Mouse (Mus musculus): Measurements from ENCODE around the gene Nrxn3.

Gene Nrxn3

DNA sequence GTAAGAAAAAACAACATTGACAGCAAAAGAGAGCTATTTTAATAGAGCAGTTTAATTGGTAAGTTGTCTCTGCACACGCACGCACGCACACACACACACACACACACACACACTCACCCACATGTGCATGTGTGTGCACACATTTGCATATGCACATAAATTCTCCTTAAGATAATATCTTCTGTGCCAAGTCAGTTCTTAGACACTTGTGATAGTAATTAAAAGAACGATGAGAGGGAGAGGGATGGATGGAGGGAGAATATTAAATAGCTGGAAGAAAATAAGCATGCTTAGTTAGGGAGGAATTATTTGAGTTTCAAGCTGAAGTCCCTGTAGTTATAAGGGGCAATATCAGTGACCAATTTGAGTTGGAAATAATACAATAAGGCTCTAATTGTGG, 203.6 kb downstream of the Nrxn3 start:
- DNase-seq (ENCODE audit: low spot score): no peak

DNA sequence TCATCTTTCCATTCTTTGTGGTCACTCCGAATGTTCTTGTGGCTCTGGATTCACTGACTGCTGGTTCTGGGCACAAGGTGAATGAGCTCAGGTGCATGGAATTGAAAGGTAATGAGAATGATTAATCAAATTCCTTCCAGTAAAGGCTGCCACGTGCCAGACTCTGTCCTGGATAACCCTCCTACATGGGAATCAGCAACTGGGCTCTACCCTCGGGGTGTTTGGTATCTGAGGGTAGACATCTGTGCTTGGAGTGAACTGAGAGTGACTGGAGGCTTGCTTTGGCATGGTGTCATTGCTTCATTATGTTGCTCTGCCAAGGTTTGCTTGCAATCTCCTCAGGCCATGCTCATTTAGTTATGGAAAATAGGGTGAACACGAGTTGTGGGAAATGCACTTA, 209.0 kb downstream of the Nrxn3 start:
- no peak for DNase-seq (ENCODE audit: low spot score)

DNA sequence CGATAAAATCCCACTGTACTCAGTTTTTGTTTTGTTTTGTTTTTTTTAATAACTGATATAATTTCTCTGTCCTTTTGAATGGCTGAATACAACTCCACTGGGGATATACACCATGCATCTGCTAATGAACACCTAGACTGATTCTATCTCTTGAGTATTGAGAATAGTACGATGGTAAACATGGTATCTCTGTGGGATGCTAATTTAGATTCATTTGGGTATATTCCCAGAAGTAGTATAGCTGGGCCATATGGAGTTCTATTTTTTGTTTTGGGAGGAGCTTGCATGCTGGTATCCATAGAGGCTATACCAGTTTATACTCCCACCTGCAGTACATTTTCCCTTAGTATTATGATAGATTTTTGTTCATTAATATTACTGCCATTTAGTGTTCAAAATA, 217.0 kb downstream of the Nrxn3 start:
- DNase-seq (ENCODE audit: low spot score): no peak

DNA sequence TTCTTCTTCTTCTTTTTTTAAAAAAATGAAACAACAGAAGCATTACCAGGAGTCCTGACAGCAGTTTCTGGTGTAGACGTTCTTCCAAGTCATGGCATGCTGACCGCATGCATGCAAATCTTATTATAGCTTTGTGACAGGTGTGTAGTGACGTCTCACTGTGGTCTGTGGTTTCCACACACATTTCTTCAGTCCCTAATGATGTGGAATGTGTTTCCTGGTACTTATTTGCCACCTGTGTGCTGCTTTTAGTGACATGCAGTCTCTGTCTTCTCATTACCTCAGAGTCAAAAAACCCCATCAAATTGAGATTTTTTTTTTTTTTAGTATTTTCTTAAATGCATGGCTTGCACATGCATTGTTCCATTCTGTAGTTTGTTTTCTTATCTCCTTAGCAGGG, 222.3 kb downstream of the Nrxn3 start:
- no peak for DNase-seq (ENCODE audit: low spot score)

DNA sequence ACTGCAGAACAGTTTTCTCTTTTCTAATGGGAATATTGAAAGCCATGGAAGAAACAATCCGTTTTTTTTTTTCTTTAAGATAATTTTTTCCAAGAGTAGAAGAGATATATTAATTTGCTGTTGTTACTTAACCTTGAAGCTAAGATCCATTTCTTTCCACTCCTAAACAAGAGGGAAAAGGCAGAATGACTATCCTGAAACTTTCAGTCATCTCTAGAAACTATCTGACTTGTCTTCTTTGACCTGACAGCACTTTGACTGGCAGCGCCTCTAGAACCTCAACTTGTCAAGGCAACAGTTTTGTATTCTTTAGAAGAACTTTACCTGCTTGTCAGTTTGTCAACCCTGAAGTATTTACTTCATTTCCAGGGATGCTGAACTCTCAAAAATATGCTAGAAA, 227.2 kb downstream of the Nrxn3 start:
- DNase-seq (ENCODE audit: low spot score): no peak

DNA sequence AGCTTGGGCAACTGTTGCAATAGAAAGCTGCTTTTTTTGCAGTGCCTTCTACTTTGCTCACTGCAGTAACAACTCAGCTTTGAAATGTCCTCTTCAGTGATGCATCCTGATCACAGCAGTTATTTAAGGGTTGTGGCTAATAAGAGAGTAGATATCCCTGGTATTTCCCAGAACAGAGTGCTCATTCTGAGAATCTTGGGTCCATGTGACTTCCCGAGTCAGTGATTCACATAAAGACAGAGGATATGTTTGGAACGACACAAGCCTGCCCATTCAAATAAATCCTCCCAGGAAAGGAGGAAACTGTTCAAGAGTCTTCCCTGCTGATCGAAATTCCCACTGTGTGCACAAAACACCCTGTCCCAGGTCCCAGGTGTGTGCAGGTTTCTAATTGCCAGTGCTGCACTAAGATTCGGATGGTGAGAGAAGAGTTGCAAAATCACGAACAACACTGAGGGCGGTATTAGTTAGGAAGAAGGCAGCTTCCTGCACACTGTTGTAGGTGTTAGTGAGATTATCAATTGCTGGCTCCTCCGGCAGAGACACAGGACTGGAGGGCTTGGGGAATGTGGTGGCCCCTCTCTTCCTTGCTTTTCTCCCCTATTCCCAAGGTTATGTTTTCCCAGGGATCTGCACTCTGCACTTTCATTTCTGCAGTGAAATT, 230.4 kb downstream of the Nrxn3 start:
- DNase-seq (ENCODE audit: low spot score): no peak

DNA sequence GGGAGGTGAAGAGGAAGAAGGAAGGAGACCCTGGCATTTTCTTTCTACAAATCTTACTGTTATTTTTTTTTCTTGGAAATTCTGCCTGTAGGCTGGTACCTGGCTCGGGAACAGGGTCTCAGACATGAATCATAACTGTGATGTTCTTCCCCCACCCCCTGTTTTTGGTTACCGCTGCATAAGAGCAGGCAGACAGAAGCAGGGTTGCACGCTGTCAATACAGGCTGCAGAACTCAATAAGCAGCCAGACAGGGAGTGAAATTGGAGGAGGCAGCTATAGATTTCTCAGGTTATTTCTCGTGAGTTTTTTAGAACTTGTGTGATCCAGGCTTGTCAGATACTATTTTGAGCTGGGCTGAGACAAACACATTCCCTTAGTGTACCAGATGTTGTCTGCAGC, 231.1 kb downstream of the Nrxn3 start:
- no peak for DNase-seq (ENCODE audit: low spot score)

DNA sequence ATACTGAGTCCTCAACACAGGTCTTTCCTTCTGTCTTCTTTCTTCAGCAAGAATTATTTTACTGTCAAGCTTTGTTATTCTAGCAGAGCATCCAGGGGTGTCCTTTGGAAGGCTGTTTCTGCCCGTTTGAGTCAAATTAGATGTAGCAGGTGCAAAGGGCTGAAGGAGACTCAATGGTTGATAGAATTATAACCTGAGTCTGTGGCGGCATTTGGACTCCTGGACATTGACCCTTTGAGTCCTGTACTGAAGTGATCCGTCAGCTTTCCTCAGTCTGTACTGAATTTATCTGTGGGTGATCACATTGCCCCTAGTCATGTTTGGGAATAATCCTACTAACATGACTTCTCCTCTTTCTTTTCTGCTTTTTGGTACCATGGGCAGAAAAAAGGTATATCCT, 234.8 kb downstream of the Nrxn3 start:
- DNase-seq (ENCODE audit: low spot score): no peak

DNA sequence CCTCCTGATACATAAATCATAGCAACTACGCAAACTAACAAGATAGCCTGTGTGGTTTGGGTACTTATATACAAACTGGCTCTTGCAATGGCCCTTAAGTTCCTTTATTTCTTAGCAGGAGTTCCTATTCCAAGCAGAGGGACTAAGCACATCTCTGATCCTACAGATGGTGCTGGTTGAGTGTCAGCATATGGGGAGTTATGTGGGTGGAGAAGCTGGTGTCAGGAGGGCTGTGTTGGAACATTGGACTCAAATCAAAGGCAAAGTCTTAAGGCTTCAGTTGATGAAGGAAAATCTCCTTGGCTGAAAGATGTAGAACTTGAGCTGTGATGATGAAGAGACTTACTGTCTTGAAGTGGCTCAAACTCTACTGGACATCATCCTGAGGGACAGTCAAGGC, 238.1 kb downstream of the Nrxn3 start:
- DNase-seq (ENCODE audit: low spot score): no peak

DNA sequence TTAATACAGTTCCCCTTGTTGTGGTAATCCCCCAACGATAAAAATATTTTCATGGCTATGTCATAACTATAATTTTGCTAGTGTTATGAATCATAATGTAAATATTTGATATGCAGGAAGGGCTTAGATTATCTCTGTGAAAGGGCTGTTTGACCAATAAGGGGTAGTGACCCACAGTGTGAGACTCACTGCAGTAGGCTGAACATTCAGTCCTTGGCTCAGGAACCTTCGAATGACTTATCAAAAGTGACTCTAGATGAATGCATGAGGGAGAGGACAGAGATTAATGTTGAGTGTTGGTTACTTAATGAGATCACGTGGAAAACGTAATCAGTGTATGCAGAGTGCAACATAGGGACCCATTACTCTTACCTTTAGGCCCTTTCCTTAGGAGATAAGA, 243.7 kb downstream of the Nrxn3 start:
- DNase-seq (ENCODE audit: low spot score): no peak

DNA sequence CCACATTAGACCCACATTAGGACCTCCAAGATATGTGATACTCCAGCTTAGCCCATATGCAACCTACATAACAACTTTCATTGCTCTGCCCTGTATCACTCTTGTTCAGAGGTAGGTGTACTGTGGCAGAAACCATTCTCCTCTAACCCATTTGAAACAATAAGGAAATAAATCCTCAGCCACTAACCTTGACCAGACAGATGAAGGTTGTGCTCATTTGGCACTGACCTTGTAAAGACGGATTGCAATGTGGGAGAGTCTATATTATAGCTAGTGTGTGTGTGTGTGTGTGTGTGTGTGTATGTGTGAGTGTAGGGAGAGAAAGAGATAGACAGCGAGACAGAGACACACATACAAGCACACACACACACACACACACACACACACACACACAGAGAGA, 253.9 kb downstream of the Nrxn3 start:
- no peak for DNase-seq (ENCODE audit: low spot score)

DNA sequence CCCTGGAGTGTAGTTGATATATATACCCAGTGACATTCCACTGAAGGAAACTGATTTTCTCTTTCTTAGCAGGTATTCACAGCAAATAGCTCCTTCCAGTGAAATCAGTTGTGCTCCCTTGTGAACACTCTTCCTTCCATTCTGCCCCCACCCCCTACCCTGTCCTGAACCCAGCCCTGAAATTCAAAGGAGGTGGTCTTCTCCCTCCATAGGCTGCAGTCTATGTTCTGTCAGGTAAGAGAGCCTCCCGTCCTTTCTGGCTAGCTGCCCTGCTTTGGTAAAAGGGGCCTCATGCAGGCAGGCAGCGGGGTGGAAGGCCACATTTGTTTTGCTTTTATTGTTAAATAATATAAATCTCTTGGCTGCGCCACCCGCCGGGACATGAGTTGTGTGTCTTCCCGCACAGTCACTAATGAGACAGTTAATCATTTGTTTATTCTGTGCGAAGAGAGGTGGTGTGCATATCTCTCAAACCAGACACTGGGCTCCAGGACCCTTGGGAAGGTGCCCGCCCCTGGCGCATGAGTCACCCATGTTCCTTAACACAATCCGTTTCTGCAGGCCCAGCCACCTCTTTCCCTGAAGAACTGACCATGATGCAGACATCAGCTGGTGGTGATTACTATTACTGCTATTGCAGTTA, 261.1 kb downstream of the Nrxn3 start:
- DNase-seq (ENCODE audit: low spot score): no peak

DNA sequence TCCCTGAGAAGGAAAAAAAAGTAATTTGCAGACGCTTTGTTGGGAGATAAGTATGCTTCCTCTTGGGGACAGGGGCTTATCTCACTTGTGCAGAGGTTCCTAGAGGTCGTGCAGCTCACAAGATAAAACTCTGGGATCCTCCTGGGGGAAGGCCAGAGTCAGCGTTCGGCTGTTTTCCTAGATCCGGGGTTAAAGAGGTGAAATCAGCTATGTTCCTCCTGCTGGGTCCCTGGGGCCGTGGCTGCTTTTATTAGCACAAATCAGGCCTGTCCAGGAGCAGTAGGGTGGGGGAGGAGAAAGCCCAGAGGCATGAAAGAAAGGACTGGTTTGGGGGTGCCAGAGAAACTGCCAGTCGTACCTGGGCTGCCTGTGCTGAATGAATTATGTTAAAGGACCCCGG, 261.7 kb downstream of the Nrxn3 start:
- no peak for DNase-seq (ENCODE audit: low spot score)

DNA sequence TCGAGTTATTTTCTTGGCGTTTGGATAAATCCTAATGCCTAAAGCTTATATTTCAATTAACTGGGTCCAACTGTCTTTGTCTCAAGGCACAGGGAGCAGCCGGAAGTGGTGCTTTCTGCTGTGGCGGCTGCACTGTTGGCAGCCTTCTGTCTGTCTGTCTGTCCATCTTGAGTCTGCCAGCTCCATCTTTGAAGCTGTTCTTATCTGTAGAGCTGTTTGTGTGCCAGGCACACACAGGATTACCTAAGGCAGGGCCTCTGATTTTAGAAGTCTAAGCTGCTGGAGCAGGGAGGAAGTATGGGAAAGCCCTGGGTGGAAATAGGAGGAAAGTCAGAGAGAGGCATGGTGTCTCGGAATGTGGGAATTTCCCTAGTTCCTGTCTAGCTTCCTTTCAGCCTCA, 262.1 kb downstream of the Nrxn3 start:
- DNase-seq (ENCODE audit: low spot score): no peak

DNA sequence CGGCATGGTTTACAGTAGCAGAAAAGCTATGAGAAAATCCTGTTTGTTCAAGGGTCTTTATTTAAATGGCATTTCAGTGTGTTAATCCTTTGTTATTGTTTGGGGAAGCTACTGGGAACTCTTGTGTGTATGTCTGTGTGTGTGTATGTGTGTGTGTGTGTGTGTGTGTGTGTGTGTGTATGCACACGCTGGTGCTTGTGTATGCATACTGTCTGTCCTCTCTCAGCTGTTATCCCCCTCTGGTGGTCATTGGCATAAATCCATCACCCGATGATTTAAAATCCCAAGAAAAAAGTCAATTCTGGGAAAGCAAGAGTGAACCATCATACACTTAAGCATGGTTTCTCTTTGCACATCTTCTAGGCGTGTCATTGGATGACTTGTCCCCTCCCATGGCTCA, 264.4 kb downstream of the Nrxn3 start:
- no peak for DNase-seq (ENCODE audit: low spot score)

DNA sequence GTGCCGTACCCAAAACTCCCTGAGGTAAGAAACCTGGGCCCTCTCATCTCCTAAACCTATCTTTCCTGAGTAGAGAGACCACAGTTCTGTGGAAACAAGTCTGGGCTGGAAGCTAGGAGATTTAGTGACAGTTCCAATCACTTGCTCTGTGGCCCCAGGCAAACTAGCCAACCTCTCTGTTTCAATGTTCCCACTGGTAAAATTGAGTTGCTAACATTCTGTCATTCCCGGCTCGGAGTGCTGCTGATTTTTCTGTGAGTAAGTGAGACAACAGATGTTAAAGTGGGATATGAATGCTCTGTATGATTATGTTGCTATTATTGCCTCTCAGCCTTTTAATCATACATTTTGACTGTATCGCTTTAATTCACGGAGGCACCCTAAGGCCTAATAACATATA, 268.1 kb downstream of the Nrxn3 start:
- DNase-seq (ENCODE audit: low spot score): peak; percentile 12

DNA sequence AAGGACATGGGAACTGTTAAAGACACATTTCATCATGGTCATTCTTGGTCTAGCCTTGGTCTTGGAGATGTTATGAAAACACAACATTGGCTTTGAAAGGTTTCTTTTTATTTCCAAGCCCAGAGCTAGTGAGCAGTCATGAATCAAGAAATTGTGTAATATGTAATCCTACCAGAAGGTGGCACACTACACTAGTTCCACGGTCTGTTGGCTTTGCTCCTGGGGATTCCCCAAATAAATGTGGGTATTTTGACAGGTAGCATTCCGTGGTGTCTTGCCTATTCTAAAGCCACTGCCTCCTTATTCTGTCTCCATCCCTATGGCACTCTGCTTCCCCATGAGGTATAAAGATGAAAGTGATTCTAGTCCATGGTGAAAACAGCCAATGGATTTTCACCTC, 269.5 kb downstream of the Nrxn3 start:
- DNase-seq (ENCODE audit: low spot score): peak; percentile 69

DNA sequence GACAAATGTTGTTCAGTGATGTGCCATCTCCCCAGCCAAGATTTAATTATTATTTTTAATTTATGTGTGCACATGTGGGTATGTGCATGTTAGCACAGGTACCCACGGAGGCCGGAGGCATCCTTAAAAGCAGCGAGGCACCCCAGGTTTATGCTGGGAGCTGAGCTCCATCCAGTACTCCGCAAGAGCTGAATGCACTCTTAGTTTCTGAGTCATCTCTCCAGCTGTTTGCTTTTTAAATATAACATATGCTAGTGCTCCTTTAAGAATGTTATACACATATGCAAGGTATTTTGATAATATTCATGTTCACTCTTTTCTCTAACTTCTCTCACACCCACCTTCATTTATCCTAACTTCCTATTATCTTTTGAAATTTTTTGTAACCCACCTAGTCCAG, 271.1 kb downstream of the Nrxn3 start:
- no peak for DNase-seq (ENCODE audit: low spot score)

DNA sequence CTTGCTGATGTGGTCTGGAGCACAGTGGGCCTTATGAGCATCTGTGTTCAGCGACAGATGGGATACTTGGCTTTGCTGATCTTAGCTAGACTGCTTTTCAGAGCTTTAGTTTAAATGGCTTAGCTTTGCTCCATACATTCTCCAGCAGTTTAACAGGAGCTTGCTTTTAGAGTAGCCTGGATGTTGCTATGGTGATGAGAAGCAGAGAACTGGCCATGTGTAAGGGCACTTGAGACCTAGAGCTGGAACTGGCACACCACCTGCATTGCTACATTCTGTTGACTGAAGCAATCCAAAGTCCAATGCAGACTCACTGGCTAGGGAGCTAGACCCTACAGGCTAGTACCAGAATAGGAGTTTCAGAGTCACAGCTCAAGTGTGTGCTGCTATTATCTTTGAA, 293.8 kb downstream of the Nrxn3 start:
- DNase-seq (ENCODE audit: low spot score): no peak

DNA sequence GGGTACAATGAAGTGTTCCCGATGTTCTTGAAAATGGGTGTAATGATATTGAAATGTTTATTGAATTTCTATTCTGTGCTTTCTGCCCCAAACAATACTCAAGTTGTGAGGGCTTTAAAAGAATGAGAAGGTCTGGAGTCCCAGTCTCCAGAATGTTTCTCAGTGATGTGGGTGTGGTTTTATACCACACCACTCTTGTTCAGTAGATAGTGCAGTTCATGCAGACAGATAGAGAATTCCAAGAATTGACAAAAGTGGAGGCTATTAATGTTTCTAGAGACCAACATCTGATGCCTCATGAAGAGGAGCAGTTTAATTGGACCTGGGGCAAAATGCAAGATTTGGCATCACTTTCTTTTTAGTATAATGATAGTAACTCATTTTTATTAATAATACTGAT, 302.5 kb downstream of the Nrxn3 start:
- DNase-seq (ENCODE audit: low spot score): no peak

DNA sequence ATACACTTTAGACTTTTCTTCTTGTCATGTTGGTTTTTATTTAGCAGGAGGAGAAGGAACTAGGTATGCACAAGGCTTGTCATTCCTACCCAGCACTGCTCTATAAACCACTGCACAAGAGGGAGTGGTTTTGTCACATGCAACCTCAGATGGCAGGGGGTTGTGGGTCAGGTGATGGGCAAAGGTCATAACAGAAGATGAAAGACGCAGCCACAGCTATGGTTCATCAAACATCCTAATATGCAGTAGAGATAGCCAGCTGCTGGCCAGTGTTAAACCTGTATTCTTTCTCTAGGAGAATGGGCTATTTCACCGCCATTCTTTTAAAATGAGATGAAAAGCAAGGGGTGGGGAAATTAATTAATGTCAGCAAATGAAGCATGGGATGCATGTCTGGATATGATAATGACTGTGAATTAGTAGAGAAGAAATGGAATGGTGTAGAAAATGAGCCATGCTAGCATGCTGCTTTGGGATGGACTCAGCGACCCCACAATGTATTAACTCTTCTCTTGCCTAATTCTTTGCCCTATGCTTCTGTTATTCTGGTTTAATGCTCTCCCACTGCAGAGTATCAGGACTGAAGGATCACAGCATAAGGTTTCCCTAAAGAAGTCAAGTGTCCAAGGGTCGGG, 313.4 kb downstream of the Nrxn3 start:
- no peak for DNase-seq (ENCODE audit: low spot score)

DNA sequence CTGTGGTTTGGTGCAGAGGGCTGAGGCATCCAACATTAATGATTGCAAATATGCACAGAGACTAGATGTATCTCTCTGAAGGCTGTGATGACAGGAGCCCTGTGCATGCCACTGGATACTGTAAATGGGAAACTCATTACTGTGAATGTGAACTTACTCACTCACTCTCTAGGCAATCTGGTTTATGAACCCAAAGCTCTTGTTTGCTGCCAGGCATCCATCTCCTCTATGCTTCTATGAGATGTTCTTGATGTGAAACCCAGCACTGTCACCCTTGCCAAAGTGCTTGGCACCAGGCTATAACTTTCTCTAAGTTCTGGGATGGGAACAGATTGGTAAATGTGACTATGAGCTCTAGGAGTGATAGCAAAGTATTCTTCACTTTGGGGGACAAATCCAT, 317.5 kb downstream of the Nrxn3 start:
- DNase-seq (ENCODE audit: low spot score): no peak

DNA sequence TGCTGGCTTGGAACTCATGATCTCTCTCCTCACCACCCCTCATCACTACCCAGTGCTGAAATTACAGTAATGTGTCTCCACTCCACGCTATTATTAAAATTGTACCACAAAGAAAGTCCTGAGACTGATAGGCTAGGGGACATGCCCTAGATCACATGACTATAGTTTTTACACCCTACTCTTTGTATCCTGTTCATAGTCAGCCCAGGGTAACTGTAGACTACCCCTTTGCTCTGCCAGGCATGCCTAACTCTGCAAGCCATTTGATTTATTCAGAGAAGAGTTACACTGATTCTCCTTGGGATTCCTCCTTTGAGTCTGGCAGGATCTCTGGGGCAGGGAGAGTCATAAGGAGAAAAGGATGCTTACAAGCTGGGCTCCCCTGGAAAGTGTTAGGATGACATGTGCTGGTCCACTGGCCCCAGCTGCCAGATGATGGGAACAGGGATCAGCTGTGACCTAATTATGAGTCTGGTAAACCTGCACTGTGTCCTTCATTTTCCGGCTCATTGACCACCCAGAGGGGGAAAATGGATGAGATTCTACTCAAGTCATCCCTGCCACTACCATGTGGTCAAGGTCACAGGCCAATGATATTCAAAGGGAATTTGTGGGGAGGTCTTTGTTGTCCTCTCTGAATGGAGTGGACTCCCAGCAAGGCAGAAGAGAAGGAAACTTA, 318.9 kb downstream of the Nrxn3 start:
- no peak for DNase-seq (ENCODE audit: low spot score)

All from layer of hippocampus, adult 9-10 months (tissue).